Mouse (Mus musculus) midbrain, embryonic 13.5 days (tissue): ENCODE results near the gene Xylb. TPM values are rescaled to one million over a fixed set of nuclear protein-coding genes. Genes with fewer than 3 reads are reported as not detected.

Experiments
- ATAC-seq: fragments of 200-750 bp; cut with Nextera tagmentation; 2 replicates; pipeline ENCODE4 v1.8.0; 2017; ENCODE audit warnings: mild to moderate bottlenecking, moderate TSS enrichment, moderate library complexity
- H3K27ac ChIP-seq: fragments of 300-500 bp; sonication (generic); 2 replicates; pipeline ENCODE4 v1.5.1; 2015; ENCODE audit warnings: inconsistent platforms, mild to moderate bottlenecking, moderate library complexity
- H3K27me3 ChIP-seq: fragments of 300-500 bp; sonication (generic); 2 replicates; pipeline ENCODE4 v1.6.1; 2015; ENCODE audit warnings: mild to moderate bottlenecking, inconsistent platforms
- H3K36me3 ChIP-seq: fragments of 300-500 bp; sonication (generic); 2 replicates; pipeline ENCODE4 v1.6.1; 2015; ENCODE audit warnings: mild to moderate bottlenecking, inconsistent platforms
- H3K4me1 ChIP-seq: fragments of 300-500 bp; sonication (generic); replicated peaks from 2 replicates; pipeline ENCODE4 v1.6.1; 2015; ENCODE audit warnings: inconsistent platforms
- H3K4me2 ChIP-seq: fragments of 300-500 bp; sonication (generic); replicated peaks from 2 replicates; pipeline ENCODE4 v1.6.1; 2015; ENCODE audit warnings: moderate library complexity, mild to moderate bottlenecking, inconsistent platforms
- H3K4me3 ChIP-seq: fragments of 300-500 bp; sonication (generic); replicated peaks from 2 replicates; pipeline ENCODE4 v1.5.1; 2015; ENCODE audit warnings: mild to moderate bottlenecking, inconsistent platforms
- H3K9ac ChIP-seq: fragments of 300-500 bp; sonication (generic); replicated peaks from 2 replicates; pipeline ENCODE4 v1.6.1; 2015; ENCODE audit warnings: mild to moderate bottlenecking, inconsistent platforms
- H3K9me3 ChIP-seq: fragments of 300-500 bp; sonication (generic); 2 replicates; pipeline ENCODE4 v1.6.1; 2016; ENCODE audit warnings: mild to moderate bottlenecking, inconsistent platforms
- WGBS: fragments of 180-500 bp; shearing (Covaris S2); methylation state at CpG from one replicate; pipeline ENCODE4 v1.1.7; 2015; 5-methylcytosine and 5-hydroxymethylcytosine counted together
- polyA plus RNA-seq: library from polyadenylated mRNA; unstranded; fragments of >200 nt; fragmentation: Nextera tagmentation; extraction: Ambion mirVana; gene quantifications from 2 replicates; pipeline ENCODE4 v1.2.1, GENCODE M21; 2015

Xylb gene
- polyA plus RNA-seq, 1 experiment from 2014 or later, result 3.4 TPM

DNA sequence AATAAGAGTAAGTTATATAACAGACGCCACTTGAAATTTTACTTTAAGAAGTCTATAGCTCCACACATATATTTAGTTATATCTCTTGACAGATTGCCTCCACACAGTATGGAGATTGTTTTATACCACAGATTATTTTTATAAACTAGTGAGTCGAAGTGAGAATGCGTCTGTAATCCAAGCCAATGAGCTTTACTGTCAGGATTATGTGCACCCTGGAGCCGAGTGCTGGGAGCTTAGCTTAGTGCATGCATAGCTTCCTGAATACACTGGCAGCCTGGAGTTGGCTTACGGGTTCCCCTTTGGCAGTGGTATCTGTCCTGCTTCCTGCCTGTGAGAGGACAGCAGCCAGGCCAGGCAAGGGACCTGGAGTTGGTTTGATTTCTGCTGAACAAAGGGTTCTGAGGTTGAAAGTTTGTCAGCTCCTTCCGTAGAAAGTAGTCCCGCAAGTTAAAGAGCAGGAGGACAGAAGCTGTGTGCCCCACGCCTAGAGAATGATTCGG lies 81.4 kb downstream of the Xylb start:
- Histone ChIP-seq H3K4me3 (no peak overlapping the region), H3K36me3 (peaks cover 65% of the 10 kb centered on the region), H3K9ac (no peak overlapping the region), H3K4me2 (no peak overlapping the region), H3K27ac (no peak overlapping the region), H3K9me3 (no peaks in the 10 kb centered on the region), H3K4me1 (no peaks in the 10 kb centered on the region), H3K27me3 (no peaks in the 10 kb centered on the region)
- WGBS, result 94% methylated on average over 9 of the region's 9 CpGs
- ATAC-seq, result no peak

Other genes starting within 250 kb of the Xylb start
- 1.4 TPM in 2 replicates for gene Acaa1b, start 200.3 kb upstream of the Xylb start, polyA plus RNA-seq
- not detected in 2 replicates for gene Gm47289, start 198.2 kb upstream of the Xylb start, polyA plus RNA-seq
- not detected in 2 replicates for gene Slc22a13, start 148.3 kb upstream of the Xylb start, polyA plus RNA-seq
- gene Oxsr1, start 35.0 kb upstream of the Xylb start, polyA plus RNA-seq, result 13.0 and 13.7 TPM in 2 replicates
- gene Acaa1a, start 17.7 kb upstream of the Xylb start, polyA plus RNA-seq, result 93.1 and 100 TPM in 2 replicates
- 4.5 and 4.7 TPM in 2 replicates for gene Myd88, start 16.0 kb upstream of the Xylb start, polyA plus RNA-seq
- gene Slc22a14, start 8.2 kb downstream of the Xylb start, polyA plus RNA-seq, result 0.11 TPM in 1 of 2 replicates, not detected in the other
- 58.7 and 66.2 TPM in 2 replicates for gene Acvr2b, start 44.7 kb downstream of the Xylb start, polyA plus RNA-seq
- 48.2 and 50.7 TPM in 2 replicates for gene Exog, start 87.6 kb downstream of the Xylb start, polyA plus RNA-seq
- 0.14 and 0.20 TPM in 2 replicates for gene Scn5a, start 221.6 kb downstream of the Xylb start, polyA plus RNA-seq